ENCODE assay signal across 17 mouse cellular contexts in genomic region chr1:131598905-131599304, GRCm38 (mm10). TPM values are rescaled to one million over a fixed set of nuclear protein-coding genes. Genes with fewer than 3 reads are reported as not detected.
DNase-seq lines count a peak whose midpoint lies in the region; ATAC-seq and TF ChIP-seq lines count a peak whose summit lies in the region.
"Had no signal": no experiment of that assay in that cellular context is flagged by ENCODE, and none has a peak within 500 bp of the region (broad histone marks: within the 10 kb centered on the region; RNA-seq: fewer than 3 reads in every experiment).

Gene Avpr1b, plus strand, starts transcription at chr1:131599239.

- intact Hi-C loops in left cerebral cortex, postnatal 25 days (cut with DNase I): no loop called here

- H3K36me3 ChIP-seq in heart, embryonic 10.5 days: no peaks in the 10 kb centered on the region
- H3K36me3 ChIP-seq in kidney, embryonic 15.5 days: no peaks in the 10 kb centered on the region
- H3K36me3 ChIP-seq in ES-E14 (ENCODE audit: control insufficient read depth, insufficient read depth, low read length, poor library complexity, severe bottlenecking): no peaks in the 10 kb centered on the region
- H3K36me3 ChIP-seq in limb, embryonic 14.5 days (ENCODE audit: control insufficient read depth, insufficient read depth, low read length): no peaks in the 10 kb centered on the region
- H3K36me3 ChIP-seq: lung, embryonic 15.5 days; neural tube, embryonic 13.5 days had no signal

- no peak within 1 kb of the TSS for H3K27ac ChIP-seq in heart, embryonic 10.5 days
- H3K27ac ChIP-seq in kidney, embryonic 15.5 days: no peak within 1 kb of the TSS
- H3K27ac ChIP-seq in ES-E14 (ENCODE audit: insufficient read depth, low read depth, low read length, poor library complexity, severe bottlenecking): no peak within 1 kb of the TSS
- no peak within 1 kb of the TSS for H3K27ac ChIP-seq in limb, embryonic 14.5 days (replicated peaks; ENCODE audit: low read depth, low read length)
- H3K27ac ChIP-seq: lung, embryonic 15.5 days; neural tube, embryonic 13.5 days had no signal

- peak within 1 kb of the TSS; percentile 43 for H3K4me2 ChIP-seq in kidney, embryonic 15.5 days
- H3K4me2 ChIP-seq in limb, embryonic 14.5 days (replicated peaks; ENCODE audit: low read depth, low read length, severe bottlenecking): peak within 1 kb of the TSS; percentile 36
- H3K4me2 ChIP-seq: lung, embryonic 15.5 days; neural tube, embryonic 13.5 days had no signal

- H3K4me3 ChIP-seq in heart, embryonic 10.5 days: peak within 1 kb of the TSS; percentile 33
- no peak within 1 kb of the TSS for H3K4me3 ChIP-seq in kidney, embryonic 15.5 days (replicated peaks)
- peak within 1 kb of the TSS; percentile 6 to 40; a peak in 3 of 4 replicates for H3K4me3 ChIP-seq in ES-E14 (ENCODE audit: insufficient read depth in 1 of 2, low read depth in 1 of 2, low read length in 2 of 2, poor library complexity in 1 of 2, severe bottlenecking in 1 of 2)
- H3K4me3 ChIP-seq in limb, embryonic 14.5 days (replicated peaks; ENCODE audit: low read length): no peak within 1 kb of the TSS
- H3K4me3 ChIP-seq: lung, embryonic 15.5 days; neural tube, embryonic 13.5 days had no signal

- in situ Hi-C loops in ES-E14 (cut with MboI; ENCODE audit: low sequenced_read_pairs in 2 of 2, unreplicated experiment in 2 of 2): no loop called here

- H3K9ac ChIP-seq in kidney, embryonic 15.5 days: no peak within 1 kb of the TSS
- 0 out of 2 replicates have a peak within 1 kb of the TSS, but pooled peaks have one; percentile 14 for H3K9ac ChIP-seq in ES-E14 (ENCODE audit: insufficient read depth, low read depth, low read length, poor library complexity, severe bottlenecking)
- H3K9ac ChIP-seq in limb, embryonic 14.5 days (ENCODE audit: low read depth, low read length, severe bottlenecking): no peak within 1 kb of the TSS
- H3K9ac ChIP-seq: lung, embryonic 15.5 days; neural tube, embryonic 13.5 days had no signal

- no peak for TF ChIP-seq POLR2A in limb, embryonic 14.5 days (IDR thresholded peaks at IDR 0.05; ENCODE audit: borderline replicate concordance, extremely low read depth, insufficient read depth, insufficient read length)

- peaks cover 21% of the 10 kb centered on the region for H3K4me1 ChIP-seq in heart, embryonic 10.5 days
- 0 out of 2 replicates have a peak, but pooled peaks cover 7% of the 10 kb centered on the region for H3K4me1 ChIP-seq in kidney, embryonic 15.5 days
- H3K4me1 ChIP-seq in ES-E14 (ENCODE audit: control insufficient read depth in 2 of 2, insufficient read depth in 2 of 2, low read length in 2 of 2, poor library complexity in 1 of 2): 0 out of 4 replicates have a peak, but pooled peaks cover 0 to 2% of the 10 kb centered on the region in 2 experiments
- no peaks in the 10 kb centered on the region for H3K4me1 ChIP-seq in limb, embryonic 14.5 days (ENCODE audit: control insufficient read depth, insufficient read depth, low read length)
- H3K4me1 ChIP-seq: lung, embryonic 15.5 days; neural tube, embryonic 13.5 days had no signal

- 27% methylated on average over 12 of the region's 12 CpGs for WGBS in heart, embryonic 10.5 days
- WGBS in kidney, embryonic 15.5 days: 23% methylated on average over 12 of the region's 12 CpGs
- WGBS in limb, embryonic 14.5 days: 18% methylated on average over 12 of the region's 12 CpGs

- no peak for ATAC-seq in kidney, embryonic 15.5 days (replicated peaks; ENCODE audit: low FRiP score)
- no peak; the same call in 1 of the 2 replicates for ATAC-seq in limb, embryonic 14.5 days (ENCODE audit: low FRiP score, low read depth)
- ATAC-seq: activated CD4-positive, CD25-positive, alpha-beta regulatory T cell, adult 4 months had no signal

- peaks cover 26% of the 10 kb centered on the region for H3K27me3 ChIP-seq in heart, embryonic 10.5 days (ENCODE audit: insufficient read depth, poor library complexity, severe bottlenecking)
- peaks cover 29% of the 10 kb centered on the region for H3K27me3 ChIP-seq in kidney, embryonic 15.5 days
- no peaks in the 10 kb centered on the region for H3K27me3 ChIP-seq in limb, embryonic 14.5 days (ENCODE audit: control insufficient read depth, insufficient read depth, low read length)
- H3K27me3 ChIP-seq: neural tube, embryonic 13.5 days had no signal

- DNase-seq in heart, embryonic 10.5 days (ENCODE audit: low spot score): no peak
- DNase-seq in heart, adult 8-10 months (ENCODE audit: low spot score): no peak
- DNase-seq in kidney, adult 11 months: no peak
- DNase-seq in ES-E14 (ENCODE audit: low read depth, low spot score): peak; percentile 31
- DNase-seq in limb, embryonic 14.5 days (ENCODE audit: low spot score): no peak
- no peak for DNase-seq in left cerebral cortex, postnatal 25 days (ENCODE audit: low spot score in 2 of 2)
- DNase-seq: B cell, adult 2 months; gastrocnemius, postnatal 25 days; liver; thymus, postnatal 4 days had no signal

- H3K9me3 ChIP-seq in heart, embryonic 10.5 days: no peaks in the 10 kb centered on the region
- no peaks in the 10 kb centered on the region for H3K9me3 ChIP-seq in kidney, embryonic 15.5 days (replicated peaks)
- no peaks in the 10 kb centered on the region for H3K9me3 ChIP-seq in ES-E14 (ENCODE audit: control insufficient read depth, insufficient read depth, low read depth, low read length)
- no peaks in the 10 kb centered on the region for H3K9me3 ChIP-seq in limb, embryonic 14.5 days (ENCODE audit: control insufficient read depth, low read length)
- H3K9me3 ChIP-seq: lung, embryonic 15.5 days; neural tube, embryonic 13.5 days had no signal

TF ChIP-seq in ES-E14, 5 proteins besides CTCF, POLR2A, EP300 and RAD21:
- TF ChIP-seq ZC3H11A (IDR thresholded peaks at IDR 0.05; ENCODE audit: borderline replicate concordance, low read depth, low read length): no peak
- TF ChIP-seq HCFC1 (IDR thresholded peaks at IDR 0.05; ENCODE audit: borderline replicate concordance, insufficient read depth, low read length): no peak
- no peak for TF ChIP-seq CHD2 (IDR thresholded peaks at IDR 0.05; ENCODE audit: low read depth, low read length)
- no peak for TF ChIP-seq MAFK (IDR thresholded peaks at IDR 0.05; ENCODE audit: insufficient read depth, low read depth, low read length)
- TF ChIP-seq ZNF384 (IDR thresholded peaks at IDR 0.05; ENCODE audit: low read depth, low read length): no peak

RNA-seq across cellular contexts. Expression of gene Avpr1b, which starts in this region (rescaled TPM):
- not detected in 2 replicates for polyA plus RNA-seq in heart, embryonic 10.5 days (2016; fragmentation: Nextera tagmentation; extraction: Ambion mirVana)
- total RNA-seq in heart, adult 8-10 months (2022): not detected
- polyA plus RNA-seq in kidney, embryonic 15.5 days (2015; fragmentation: Nextera tagmentation; extraction: Ambion mirVana): not detected in 2 replicates
- total RNA-seq in ES-E14 (2012; rRNA removed): not detected in 2 replicates
- polyA plus RNA-seq in limb, embryonic 14.5 days (2012; rRNA removed): not detected in 2 replicates
- not detected in 2 replicates for polyA plus RNA-seq in limb, embryonic 14.5 days (2014; fragmentation: Nextera tagmentation; extraction: Ambion mirVana)
- total RNA-seq in left cerebral cortex, postnatal 25 days (2021): not detected
- total RNA-seq: adrenal gland, postnatal 4 days; gastrocnemius, postnatal 25 days; megakaryocyte, adult 5-6 weeks had no signal
- polyA plus RNA-seq: hindbrain, embryonic 11.5 days; lung, embryonic 15.5 days; neural tube, embryonic 13.5 days had no signal

Comparison
In these comparisons a context has a peak if more than half of its experiments do, and no peak if none do; other contexts are left out.
1. Peak in DNase-seq, H3K4me3 ChIP-seq and H3K9ac ChIP-seq in ES-E14; RNA of the gene not detected or under 1 TPM.